Mouse (Mus musculus) lung, embryonic 14.5 days (tissue): ENCODE data around the gene Disp3. TPM values are rescaled to one million over a fixed set of nuclear protein-coding genes. Genes with fewer than 3 reads are reported as not detected.

Experiments
- ATAC-seq: fragments of 200-750 bp; cut with Nextera tagmentation; 2 replicates; pipeline ENCODE4 v1.8.0; 2017; ENCODE audit warnings: mild to moderate bottlenecking, moderate TSS enrichment, moderate library complexity; ENCODE audit not compliant: insufficient read depth
- DNase-seq: peaks from one replicate; pipeline ENCODE4 v3.0.0-alpha.2; 2015
- H3K27ac ChIP-seq: fragments of 300-500 bp; sonication (generic); 2 replicates; pipeline ENCODE4 v1.5.1; 2014; ENCODE audit warnings: low read depth, mild to moderate bottlenecking, moderate library complexity
- H3K27me3 ChIP-seq: fragments of 300-500 bp; sonication (generic); 2 replicates; pipeline ENCODE4 v1.6.1; 2014; ENCODE audit warnings: low read length, control low read depth; ENCODE audit not compliant: insufficient read depth
- H3K36me3 ChIP-seq: fragments of 300-500 bp; sonication (generic); 2 replicates; pipeline ENCODE4 v1.6.1; 2014; ENCODE audit warnings: control low read depth; ENCODE audit not compliant: insufficient read depth
- H3K4me1 ChIP-seq: fragments of 300-500 bp; sonication (generic); 2 replicates; pipeline ENCODE4 v1.6.1; 2014; ENCODE audit warnings: antibody characterized with exemption, control low read depth; ENCODE audit not compliant: insufficient read depth
- H3K4me2 ChIP-seq: fragments of 300-500 bp; sonication (generic); 2 replicates; pipeline ENCODE4 v1.6.1; 2014; ENCODE audit warnings: mild to moderate bottlenecking
- H3K4me3 ChIP-seq: fragments of 300-500 bp; sonication (generic); 2 replicates; pipeline ENCODE4 v1.5.1; 2014; ENCODE audit warnings: low read depth, low read length
- H3K9ac ChIP-seq: fragments of 300-500 bp; sonication (generic); 2 replicates; pipeline ENCODE4 v1.6.1; 2014
- H3K9me3 ChIP-seq: fragments of 300-500 bp; sonication (generic); 2 replicates; pipeline ENCODE4 v1.6.1; 2016; ENCODE audit warnings: low read depth, low read length, control low read depth
- CTCF ChIP-seq: IDR thresholded peaks from 2 replicates; pipeline ENCODE4 v1.5.1; 2016; ENCODE audit warnings: antibody characterized with exemption, low read depth
- WGBS: fragments of 180-500 bp; shearing (Covaris S2); extraction: QIAGEN DNeasy Blood & Tissue Kit; methylation state at CpG from one replicate; pipeline ENCODE4 v1.1.7; 2014; 5-methylcytosine and 5-hydroxymethylcytosine counted together
- polyA plus RNA-seq: library from polyadenylated mRNA; unstranded; fragments of >200 nt; fragmentation: Nextera tagmentation; extraction: Ambion mirVana; gene quantifications from 2 replicates; pipeline ENCODE4 v1.2.1, GENCODE M21; 2014

Disp3 gene
- 0.18 TPM in 2 replicates for polyA plus RNA-seq

DNA sequence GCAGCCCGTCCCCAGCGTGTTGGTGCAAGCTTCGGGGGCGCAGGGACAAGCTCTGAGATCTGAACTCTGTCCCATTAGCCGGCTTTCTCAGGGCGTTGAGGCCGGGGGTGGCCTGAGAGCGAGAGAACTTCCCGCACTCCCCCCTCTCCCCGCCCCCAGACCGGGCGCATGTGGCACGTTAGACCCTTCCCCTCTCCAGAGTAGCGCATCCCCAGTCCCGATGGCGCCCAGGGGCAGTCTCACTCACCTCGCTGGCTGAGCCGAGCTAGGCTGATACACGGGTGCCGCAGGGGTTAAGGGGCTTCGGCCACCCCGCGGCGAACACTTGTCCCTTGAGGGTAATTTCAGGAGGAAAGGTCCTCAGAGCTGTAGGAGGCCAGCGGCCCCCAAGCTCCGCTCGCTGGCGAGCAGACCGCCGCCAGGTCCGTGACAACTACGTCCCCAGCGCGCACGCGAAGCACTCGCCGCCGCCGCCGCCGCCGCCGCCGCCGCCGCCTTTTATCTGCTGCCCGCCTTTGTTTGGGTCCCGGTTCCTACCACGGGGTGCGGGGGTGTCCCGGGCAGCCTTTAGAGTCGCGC lies at the start of gene Disp3:
Gene Disp3, minus strand, starts transcription at position 490 of the 579 bp plus-strand sequence.
- H3K27me3 ChIP-seq = peaks cover 33% of the 10 kb centered on the region
- H3K4me1 ChIP-seq = no peaks in the 10 kb centered on the region
- H3K4me3 ChIP-seq = peak within 1 kb of the TSS; percentile 35
- WGBS = under 1% methylated on average over 54 of the region's 54 CpGs
- H3K9ac ChIP-seq = no peak within 1 kb of the TSS
- no peaks in the 10 kb centered on the region for H3K9me3 ChIP-seq
- no peak; the same call in 1 of the 2 replicates for ATAC-seq
- peak within 1 kb of the TSS; percentile 61 for H3K4me2 ChIP-seq
- DNase-seq = no peak
- H3K27ac ChIP-seq = no peak within 1 kb of the TSS
- no peak for TF ChIP-seq CTCF
- no peaks in the 10 kb centered on the region for H3K36me3 ChIP-seq

DNA sequence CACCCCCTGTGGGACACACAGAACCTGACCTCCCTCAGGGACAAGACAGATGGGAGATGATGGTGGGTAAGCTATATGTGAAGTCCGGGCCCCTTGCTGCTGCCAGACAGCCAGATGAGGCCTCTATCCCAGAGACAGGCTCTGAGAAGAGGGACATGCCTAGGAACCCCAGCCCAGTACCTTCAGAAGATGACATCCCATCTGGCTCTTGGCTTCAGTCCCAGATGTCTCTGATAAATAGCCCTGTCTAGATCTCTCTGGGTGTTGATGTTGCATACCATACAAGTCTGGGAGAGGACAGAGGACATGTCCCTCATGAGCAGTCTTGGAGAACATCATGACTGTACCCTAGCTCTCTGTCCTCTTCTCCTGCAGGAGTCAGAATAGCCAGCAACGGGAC lies 42.5 kb upstream of the Disp3 start:
- H3K27me3 ChIP-seq = no peaks in the 10 kb centered on the region
- ATAC-seq (no peak), DNase-seq (no peak)
- no peak overlapping the region for H3K27ac ChIP-seq
- no peaks in the 10 kb centered on the region for H3K4me1 ChIP-seq
- H3K36me3 ChIP-seq = no peaks in the 10 kb centered on the region
- H3K9me3 ChIP-seq = no peaks in the 10 kb centered on the region
- 71% methylated on average over 2 of the region's 2 CpGs for WGBS
- no peak overlapping the region for H3K4me3 ChIP-seq
- H3K4me2 ChIP-seq = no peak overlapping the region
- TF ChIP-seq CTCF = no peak
- no peak overlapping the region for H3K9ac ChIP-seq

DNA sequence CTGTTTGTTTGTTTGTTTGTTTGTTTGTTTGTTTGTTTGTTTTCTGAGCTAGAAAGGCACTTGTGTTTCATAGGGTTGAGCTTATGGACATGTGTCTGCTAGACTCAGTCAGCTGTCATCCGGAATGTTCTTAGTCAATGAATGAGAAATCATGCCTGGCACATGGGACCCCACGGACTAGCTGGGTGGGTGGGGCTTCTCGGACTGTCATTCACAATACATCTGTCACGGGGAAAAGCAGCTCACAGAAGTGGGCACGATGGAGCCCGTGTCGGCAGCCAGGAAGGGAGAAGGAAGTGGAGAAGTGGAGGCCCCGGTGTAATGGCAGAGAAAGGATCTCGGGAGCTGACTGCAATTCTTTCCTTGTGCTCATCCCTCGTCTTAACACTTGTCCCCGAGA lies 41.7 kb upstream of the Disp3 start:
- H3K27me3 ChIP-seq = no peaks in the 10 kb centered on the region
- 53% methylated on average over 11 of the region's 11 CpGs for WGBS
- no peak overlapping the region for H3K27ac ChIP-seq
- no peaks in the 10 kb centered on the region for H3K4me1 ChIP-seq
- no peak for ATAC-seq
- H3K4me3 ChIP-seq = no peak overlapping the region
- no peak overlapping the region for H3K4me2 ChIP-seq
- TF ChIP-seq CTCF = no peak
- H3K9me3 ChIP-seq = no peaks in the 10 kb centered on the region
- no peak overlapping the region for H3K9ac ChIP-seq
- no peaks in the 10 kb centered on the region for H3K36me3 ChIP-seq
- no peak for DNase-seq

DNA sequence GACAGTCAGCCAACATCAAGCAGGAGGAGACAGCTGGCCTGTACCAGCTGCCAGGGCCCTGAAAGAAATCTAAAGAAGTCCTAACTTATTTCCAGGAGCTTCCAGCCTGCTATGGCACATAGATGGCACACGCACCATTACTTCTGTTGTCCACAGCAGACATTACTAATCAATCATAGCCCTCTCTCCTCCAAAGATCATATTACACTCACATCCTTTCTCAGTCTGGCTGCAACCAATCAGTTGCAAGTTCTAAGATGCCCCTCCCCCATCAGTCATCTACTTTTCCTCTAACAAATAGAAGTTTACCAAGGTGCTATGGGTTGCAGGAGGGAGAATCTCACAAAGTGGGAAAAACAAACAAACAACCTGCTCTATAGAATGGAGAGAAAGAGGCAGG lies 40.5 kb upstream of the Disp3 start:
- Histone ChIP-seq H3K27ac (no peak overlapping the region), H3K4me2 (no peak overlapping the region), H3K4me1 (no peaks in the 10 kb centered on the region), H3K36me3 (no peaks in the 10 kb centered on the region), H3K27me3 (no peaks in the 10 kb centered on the region), H3K9ac (no peak overlapping the region), H3K9me3 (no peaks in the 10 kb centered on the region), H3K4me3 (no peak overlapping the region)
- no peak for TF ChIP-seq CTCF
- DNase-seq (peak; percentile 18), ATAC-seq (no peak)
- 72% methylated on average over 1 of the region's 1 CpGs for WGBS

GRCm38 (mm10) chr4:148327266-148327997 lies 39.7 kb upstream of the Disp3 start:
- H3K4me1 ChIP-seq = no peaks in the 10 kb centered on the region
- H3K4me3 ChIP-seq = no peak overlapping the region
- ATAC-seq = peak; percentile 79
- TF ChIP-seq CTCF = no peak
- no peak overlapping the region for H3K27ac ChIP-seq
- DNase-seq = peak; percentile 70
- 8% methylated on average over 19 of the region's 19 CpGs for WGBS
- no peak overlapping the region for H3K9ac ChIP-seq
- no peaks in the 10 kb centered on the region for H3K27me3 ChIP-seq
- H3K36me3 ChIP-seq = no peaks in the 10 kb centered on the region
- H3K9me3 ChIP-seq = no peaks in the 10 kb centered on the region
- peak overlapping the region; percentile 11; the same call in 1 of the 2 replicates for H3K4me2 ChIP-seq

- 58% methylated on average over 8 of the region's 8 CpGs for WGBS
- no peak for TF ChIP-seq CTCF
- Histone ChIP-seq H3K36me3 (no peaks in the 10 kb centered on the region), H3K9me3 (no peaks in the 10 kb centered on the region), H3K4me1 (no peaks in the 10 kb centered on the region), H3K9ac (no peak overlapping the region), H3K27ac (no peak overlapping the region), H3K4me3 (no peak overlapping the region), H3K27me3 (no peaks in the 10 kb centered on the region), H3K4me2 (no peak overlapping the region)
- no peak for DNase-seq
- 0 out of 2 replicates have a peak, but pooled peaks have one; percentile 21 for ATAC-seq
Measured at GRCm38 (mm10) chr4:148326791-148327190, 39.0 kb upstream of the Disp3 start.

DNA sequence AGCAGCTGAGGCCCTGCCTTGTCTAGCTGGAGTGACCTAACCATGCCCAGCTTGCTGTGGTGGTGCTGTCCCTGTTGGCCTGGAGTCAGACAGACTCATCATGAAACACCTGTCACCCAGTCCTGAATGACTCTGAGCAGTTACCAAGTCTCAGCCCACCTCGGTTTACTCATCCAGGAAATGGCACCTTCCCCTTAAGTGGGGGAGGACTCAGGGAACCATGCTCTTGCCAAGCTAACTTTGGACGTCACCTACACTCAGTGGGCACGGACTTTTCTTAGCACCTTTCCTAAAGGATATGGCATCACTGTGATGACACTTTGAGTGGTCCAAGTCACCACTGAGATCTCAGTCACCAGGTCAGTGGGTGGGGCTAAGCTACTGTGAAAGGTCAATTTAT lies 38.2 kb upstream of the Disp3 start:
- H3K27me3 ChIP-seq = no peaks in the 10 kb centered on the region
- H3K36me3 ChIP-seq = no peaks in the 10 kb centered on the region
- DNase-seq (no peak), ATAC-seq (no peak)
- TF ChIP-seq CTCF = no peak
- H3K4me1 ChIP-seq = no peaks in the 10 kb centered on the region
- H3K9ac ChIP-seq = no peak overlapping the region
- no peak overlapping the region for H3K27ac ChIP-seq
- WGBS = 82% methylated on average over 3 of the region's 3 CpGs
- H3K4me3 ChIP-seq = no peak overlapping the region
- H3K9me3 ChIP-seq = no peaks in the 10 kb centered on the region
- H3K4me2 ChIP-seq = no peak overlapping the region
